Mouse (Mus musculus): ENCODE results near the gene Slc37a3.
A peak's percentile ranks its signal among the peaks of the same experiment; 100 is the strongest.

GRCm38 (mm10) chr6:39344020-39344419 lies 33.5 kb downstream of the Slc37a3 start:
- TF ChIP-seq POLR2A (IDR thresholded peaks at IDR 0.05; ENCODE audit: insufficient read depth, low read depth, low read length) (no peak), CTCF (IDR thresholded peaks at IDR 0.05) (peak; percentile 100)

Data from heart, adult 2 months (tissue).